Mouse (Mus musculus) hindbrain, embryonic 12.5 days (tissue): ENCODE results near the gene Olfr576. TPM values are rescaled to one million over a fixed set of nuclear protein-coding genes. Genes with fewer than 3 reads are reported as not detected.

Experiments used
- ATAC-seq: fragments of 200-750 bp; cut with Nextera tagmentation; 2 replicates; pipeline ENCODE4 v1.8.0; 2017; ENCODE audit warnings: moderate TSS enrichment; ENCODE audit not compliant: low FRiP score
- H3K27ac ChIP-seq: fragments of 300-500 bp; sonication (generic); 2 replicates; pipeline ENCODE4 v1.5.1; 2016; ENCODE audit warnings: mild to moderate bottlenecking
- H3K27me3 ChIP-seq: fragments of 300-500 bp; sonication (generic); 2 replicates; pipeline ENCODE4 v1.6.1; 2016; ENCODE audit warnings: mild to moderate bottlenecking
- H3K36me3 ChIP-seq: fragments of 300-500 bp; sonication (generic); 2 replicates; pipeline ENCODE4 v1.6.1; 2016; ENCODE audit warnings: mild to moderate bottlenecking
- H3K4me1 ChIP-seq: fragments of 300-500 bp; sonication (generic); 2 replicates; pipeline ENCODE4 v1.6.1; 2016
- H3K4me2 ChIP-seq: fragments of 300-500 bp; sonication (generic); replicated peaks from 2 replicates; pipeline ENCODE4 v1.6.1; 2016; ENCODE audit warnings: mild to moderate bottlenecking
- H3K4me3 ChIP-seq: fragments of 300-500 bp; sonication (generic); 2 replicates; pipeline ENCODE4 v1.5.1; 2016; ENCODE audit warnings: mild to moderate bottlenecking
- H3K9ac ChIP-seq: fragments of 300-500 bp; sonication (generic); 2 replicates; pipeline ENCODE4 v1.6.1; 2016; ENCODE audit warnings: mild to moderate bottlenecking, moderate library complexity
- H3K9me3 ChIP-seq: fragments of 300-500 bp; sonication (generic); replicated peaks from 2 replicates; pipeline ENCODE4 v1.6.1; 2016; ENCODE audit warnings: mild to moderate bottlenecking
- WGBS: fragments of 180-500 bp; shearing (Covaris S2); methylation state at CpG from one replicate; pipeline ENCODE4 v1.1.7; 2016; 5-methylcytosine and 5-hydroxymethylcytosine counted together
- polyA plus RNA-seq: library from polyadenylated mRNA; unstranded; fragments of >200 nt; fragmentation: Nextera tagmentation; extraction: Ambion mirVana; gene quantifications from 2 replicates; pipeline ENCODE4 v1.2.1, GENCODE M21; 2016

Olfr576 gene
- polyA plus RNA-seq, 1 experiment from 2014 or later = not detected

- no peaks in the 10 kb centered on the region for H3K4me1 ChIP-seq
- H3K27ac ChIP-seq = no peak overlapping the region
- H3K9me3 ChIP-seq = no peaks in the 10 kb centered on the region
- H3K4me2 ChIP-seq = no peak overlapping the region
- H3K36me3 ChIP-seq = no peaks in the 10 kb centered on the region
- H3K27me3 ChIP-seq = no peaks in the 10 kb centered on the region
- no peak overlapping the region for H3K9ac ChIP-seq
- ATAC-seq = no peak
- no peak overlapping the region for H3K4me3 ChIP-seq
- 43% methylated on average over 1 of the region's 1 CpGs for WGBS
Measured at GRCm38 (mm10) chr7:102974399-102974798, 11.9 kb downstream of the Olfr576 start.

GRCm38 (mm10) chr7:102975843-102976242, 13.4 kb downstream of the Olfr576 start, which contains the start of gene Olfr577:
Gene Olfr577 (minus strand): TSS chr7:102975943.
- Histone ChIP-seq H3K4me2 (no peak within 1 kb of the TSS), H3K4me1 (no peaks in the 10 kb centered on the region), H3K9me3 (no peaks in the 10 kb centered on the region), H3K4me3 (no peak within 1 kb of the TSS), H3K36me3 (no peaks in the 10 kb centered on the region), H3K27me3 (no peaks in the 10 kb centered on the region), H3K27ac (no peak within 1 kb of the TSS), H3K9ac (no peak within 1 kb of the TSS)
- 73% methylated on average over 2 of the region's 2 CpGs for WGBS
- no peak for ATAC-seq

- H3K4me1 ChIP-seq = no peaks in the 10 kb centered on the region
- no peak within 1 kb of the TSS for H3K4me3 ChIP-seq
- no peaks in the 10 kb centered on the region for H3K27me3 ChIP-seq
- no peak within 1 kb of the TSS for H3K9ac ChIP-seq
- no peaks in the 10 kb centered on the region for H3K36me3 ChIP-seq
- H3K27ac ChIP-seq = no peak within 1 kb of the TSS
- no peaks in the 10 kb centered on the region for H3K9me3 ChIP-seq
- 63% methylated on average over 3 of the region's 3 CpGs for WGBS
- ATAC-seq = no peak
- no peak within 1 kb of the TSS for H3K4me2 ChIP-seq
Measured at GRCm38 (mm10) chr7:102989224-102989623, 26.8 kb downstream of the Olfr576 start, which contains the start of gene Olfr578. Gene Olfr578 (minus strand): TSS chr7:102989324.

Other genes with a start within 250 kb of the Olfr576 start
- gene Olfr33, start 243.6 kb upstream of the Olfr576 start, polyA plus RNA-seq = not detected in 2 replicates
- gene Olfr559, start 235.2 kb upstream of the Olfr576 start, polyA plus RNA-seq = not detected in 2 replicates
- not detected in 2 replicates for gene Olfr560, start 203.3 kb upstream of the Olfr576 start, polyA plus RNA-seq
- gene Olfr78, start 203.2 kb upstream of the Olfr576 start, polyA plus RNA-seq = 0.10 and 0.13 TPM in 2 replicates
- gene Olfr561, start 191.4 kb upstream of the Olfr576 start, polyA plus RNA-seq = not detected in 2 replicates
- gene Olfr564, start 159.2 kb upstream of the Olfr576 start, polyA plus RNA-seq = not detected in 2 replicates
- not detected in 2 replicates for gene Olfr566, start 103.9 kb upstream of the Olfr576 start, polyA plus RNA-seq
- gene Olfr568, start 85.5 kb upstream of the Olfr576 start, polyA plus RNA-seq = not detected in 2 replicates
- not detected in 2 replicates for gene Olfr569, start 71.8 kb upstream of the Olfr576 start, polyA plus RNA-seq
- gene Olfr570, start 68.1 kb upstream of the Olfr576 start, polyA plus RNA-seq = not detected in 2 replicates
- not detected in 2 replicates for gene Olfr571, start 45.1 kb upstream of the Olfr576 start, polyA plus RNA-seq
- gene Olfr572, start 38.3 kb upstream of the Olfr576 start, polyA plus RNA-seq = not detected in 2 replicates
- gene Olfr573-ps1, start 20.1 kb upstream of the Olfr576 start, polyA plus RNA-seq = not detected in 2 replicates
- gene Olfr574, start 14.2 kb upstream of the Olfr576 start, polyA plus RNA-seq = not detected in 2 replicates
- not detected in 2 replicates for gene Olfr575, start 3.9 kb upstream of the Olfr576 start, polyA plus RNA-seq
- not detected in 2 replicates for gene Olfr577, start 13.3 kb downstream of the Olfr576 start, polyA plus RNA-seq
- not detected in 2 replicates for gene Olfr578, start 26.7 kb downstream of the Olfr576 start, polyA plus RNA-seq
- not detected in 2 replicates for gene Olfr582, start 75.4 kb downstream of the Olfr576 start, polyA plus RNA-seq
- gene Olfr583, start 88.6 kb downstream of the Olfr576 start, polyA plus RNA-seq = not detected in 2 replicates
- gene Olfr584, start 119.2 kb downstream of the Olfr576 start, polyA plus RNA-seq = not detected in 2 replicates
- not detected in 2 replicates for gene Olfr585, start 135.1 kb downstream of the Olfr576 start, polyA plus RNA-seq
- gene Olfr586, start 163.0 kb downstream of the Olfr576 start, polyA plus RNA-seq = not detected in 2 replicates
- not detected in 2 replicates for gene Olfr588-ps1, start 178.2 kb downstream of the Olfr576 start, polyA plus RNA-seq
- gene Olfr589, start 193.7 kb downstream of the Olfr576 start, polyA plus RNA-seq = not detected in 2 replicates
- not detected in 2 replicates for gene Olfr591, start 215.7 kb downstream of the Olfr576 start, polyA plus RNA-seq
- not detected in 2 replicates for gene Olfr592, start 222.1 kb downstream of the Olfr576 start, polyA plus RNA-seq
- not detected in 2 replicates for gene Olfr593, start 249.2 kb downstream of the Olfr576 start, polyA plus RNA-seq